Mouse (Mus musculus) heart, adult 2 months (tissue): ENCODE results near the gene Kirrel2.

Experiments
- EP300 ChIP-seq: fragments of 200-500 bp; IDR thresholded peaks from 2 replicates; pipeline ENCODE4 v1.6.1; 2011; ENCODE audit warnings: low read depth, low read length, control low read depth; ENCODE audit not compliant: insufficient read depth
- POLR2A ChIP-seq: fragments of 200-500 bp; IDR thresholded peaks from 2 replicates; pipeline ENCODE4 v1.6.1; 2011; ENCODE audit warnings: mild to moderate bottlenecking, low read depth, low read length, control low read depth; ENCODE audit not compliant: insufficient read depth

DNA sequence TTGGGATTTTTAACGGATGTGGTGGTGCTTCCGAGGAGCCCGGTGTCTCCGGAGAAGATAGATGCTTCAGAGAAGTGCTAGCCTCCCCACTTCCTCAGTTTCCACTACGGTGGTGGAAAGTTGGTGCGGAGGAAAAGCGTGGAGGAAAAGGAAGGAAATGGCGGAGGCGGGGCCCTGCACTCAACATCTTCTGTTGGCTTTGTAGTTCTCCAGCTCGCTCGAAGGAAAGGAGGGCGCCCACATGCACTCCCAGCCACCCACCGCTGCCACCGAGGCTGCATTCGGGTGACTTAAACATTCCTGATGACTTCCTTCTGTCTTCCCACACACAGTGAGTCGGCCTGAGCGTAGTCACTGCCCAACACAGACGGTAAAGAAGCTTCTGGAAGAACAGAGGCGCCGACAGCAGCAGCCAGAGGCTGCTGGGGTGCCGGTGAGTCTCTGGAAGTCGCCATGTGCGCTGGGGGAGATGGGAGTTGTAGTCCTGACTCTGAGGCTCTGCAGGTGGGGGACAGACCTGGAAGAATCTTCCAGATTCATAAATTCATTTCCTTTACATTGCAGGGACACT lies 34.3 kb downstream of the Kirrel2 start:
- TF ChIP-seq POLR2A (no peak), EP300 (no peak)
